Mouse (Mus musculus): ENCODE results near the gene Ankdd1a.

GRCm38 (mm10) chr9:65491476-65491875, 28.5 kb downstream of the Ankdd1a start:
- no peak for TF ChIP-seq CTCF (IDR thresholded peaks at IDR 0.05; ENCODE audit: control insufficient read depth, insufficient read depth, insufficient replicate concordance, low read depth, low read length)
- TF ChIP-seq POLR2A (IDR thresholded peaks at IDR 0.05; ENCODE audit: control insufficient read depth, low read depth, low read length), result no peak
